Mouse (Mus musculus) layer of hippocampus, postnatal 10 days (tissue): ENCODE results near the gene Hspa1l. TPM values are rescaled to one million over a fixed set of nuclear protein-coding genes. Genes with fewer than 3 reads are reported as not detected.
"Not testable (repeated sequence)": the region's sequence is repeated elsewhere in the genome, so short reads cannot be mapped to it uniquely, and the experiment has no call there.

Experiments
- DNase-seq, 2 experiments: peaks; one replicate each; pipeline ENCODE4 v3.0.0; 2021; ENCODE audit warnings: low spot score in 2 of 2
- total RNA-seq, 2 experiments: library from RNA; stranded (reverse); gene quantifications; 2 replicates each; pipeline ENCODE4 v1.2.3; 2021

The Hspa1l gene
- total RNA-seq, 2 experiments from 2014 or later, result 0.30 to 0.38 TPM

DNA sequence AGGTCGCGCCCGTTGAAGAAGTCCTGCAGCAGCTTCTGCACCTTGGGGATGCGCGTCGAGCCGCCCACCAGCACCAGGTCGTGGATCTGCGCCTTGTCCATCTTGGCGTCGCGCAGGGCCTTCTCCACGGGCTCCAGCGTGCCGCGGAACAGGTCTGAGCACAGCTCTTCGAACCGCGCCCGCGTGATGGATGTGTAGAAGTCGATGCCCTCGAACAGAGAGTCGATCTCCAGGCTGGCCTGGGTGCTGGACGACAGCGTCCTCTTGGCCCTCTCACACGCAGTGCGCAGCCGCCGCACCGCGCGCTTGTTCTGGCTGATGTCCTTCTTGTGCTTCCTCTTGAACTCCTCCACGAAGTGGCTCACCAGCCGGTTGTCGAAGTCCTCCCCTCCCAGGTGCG, 1.7 kb upstream of the Hspa1l start:
- DNase-seq, result not testable (repeated sequence)

DNA sequence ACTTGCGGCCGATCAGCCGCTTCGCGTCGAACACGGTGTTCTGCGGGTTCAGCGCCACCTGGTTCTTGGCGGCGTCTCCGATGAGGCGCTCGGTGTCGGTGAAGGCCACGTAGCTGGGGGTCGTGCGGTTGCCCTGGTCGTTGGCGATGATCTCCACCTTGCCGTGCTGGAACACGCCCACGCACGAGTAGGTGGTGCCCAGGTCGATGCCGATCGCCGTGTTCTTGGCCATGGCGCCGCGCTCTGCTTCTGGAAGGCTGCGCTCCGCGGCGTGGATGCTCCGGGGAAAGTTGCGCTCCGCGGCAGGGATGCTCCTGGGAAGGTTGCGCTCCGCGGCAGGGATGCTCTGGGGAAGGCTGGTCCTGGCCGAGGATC, 822 bp upstream of the Hspa1l start:
- DNase-seq, result not testable (repeated sequence)

DNA sequence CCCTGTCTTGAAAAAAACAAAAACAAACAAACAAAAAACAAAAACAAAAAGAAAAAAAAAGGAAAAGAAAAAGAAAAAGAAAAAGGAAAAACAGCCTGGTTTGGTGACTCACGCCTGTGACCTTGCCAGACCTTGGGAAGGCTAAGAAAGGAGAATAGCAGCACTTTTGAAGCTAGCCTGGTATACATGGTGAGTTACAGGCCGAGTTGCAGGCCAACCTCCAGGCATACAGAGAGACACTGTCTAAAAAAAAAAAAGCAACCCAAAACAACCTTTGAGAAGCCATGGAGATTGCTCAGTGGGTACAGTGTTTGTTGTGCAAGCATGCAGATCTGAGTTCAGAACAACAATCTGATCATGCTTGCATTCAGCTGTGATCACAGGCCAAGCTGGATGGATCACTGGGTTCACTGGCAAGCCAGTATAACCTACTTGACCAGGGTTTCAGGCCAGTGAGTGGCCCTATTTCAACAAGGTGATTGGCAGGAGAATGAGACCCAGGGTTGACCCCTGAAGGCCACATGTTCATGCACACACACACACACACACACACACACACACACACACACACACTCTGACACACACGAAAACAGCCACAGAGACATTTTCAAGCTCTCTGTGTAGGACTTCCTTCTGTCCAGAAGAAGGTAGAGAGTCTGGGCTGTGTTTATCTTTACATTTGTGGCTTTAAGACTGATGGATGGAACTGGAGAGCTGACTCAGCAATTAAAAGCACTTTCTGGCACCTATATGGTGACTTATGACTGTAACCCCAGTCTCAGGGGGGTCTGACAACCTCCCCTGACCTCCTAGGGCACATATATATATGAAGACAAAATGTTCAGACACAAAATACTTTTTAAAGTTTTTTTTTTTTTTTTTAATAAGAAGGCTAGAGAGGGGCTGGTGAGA, 3.3 kb downstream of the Hspa1l start:
- no peak for DNase-seq

DNA sequence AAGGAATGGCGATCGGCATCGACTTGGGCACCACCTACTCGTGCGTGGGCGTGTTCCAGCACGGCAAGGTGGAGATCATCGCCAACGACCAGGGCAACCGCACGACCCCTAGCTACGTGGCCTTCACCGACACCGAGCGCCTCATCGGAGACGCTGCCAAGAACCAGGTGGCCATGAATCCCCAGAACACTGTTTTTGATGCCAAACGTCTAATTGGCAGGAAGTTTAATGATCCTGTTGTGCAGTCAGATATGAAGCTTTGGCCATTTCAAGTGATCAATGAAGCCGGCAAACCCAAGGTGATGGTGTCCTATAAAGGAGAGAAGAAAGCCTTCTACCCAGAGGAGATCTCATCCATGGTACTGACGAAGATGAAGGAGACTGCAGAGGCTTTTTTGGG, 4.5 kb downstream of the Hspa1l start:
- no peak for DNase-seq

DNA sequence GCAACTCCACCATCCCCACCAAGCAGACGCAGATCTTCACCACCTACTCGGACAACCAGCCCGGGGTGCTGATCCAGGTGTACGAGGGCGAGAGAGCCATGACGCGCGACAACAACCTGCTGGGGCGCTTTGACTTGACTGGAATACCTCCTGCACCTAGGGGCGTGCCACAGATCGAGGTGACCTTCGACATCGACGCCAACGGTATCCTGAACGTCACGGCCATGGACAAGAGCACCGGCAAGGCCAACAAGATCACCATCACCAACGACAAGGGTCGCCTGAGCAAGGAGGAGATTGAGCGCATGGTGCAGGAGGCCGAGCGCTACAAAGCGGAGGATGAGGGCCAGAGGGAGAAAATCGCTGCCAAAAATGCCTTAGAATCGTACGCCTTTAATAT, 5.7 kb downstream of the Hspa1l start:
- no peak for DNase-seq

DNA sequence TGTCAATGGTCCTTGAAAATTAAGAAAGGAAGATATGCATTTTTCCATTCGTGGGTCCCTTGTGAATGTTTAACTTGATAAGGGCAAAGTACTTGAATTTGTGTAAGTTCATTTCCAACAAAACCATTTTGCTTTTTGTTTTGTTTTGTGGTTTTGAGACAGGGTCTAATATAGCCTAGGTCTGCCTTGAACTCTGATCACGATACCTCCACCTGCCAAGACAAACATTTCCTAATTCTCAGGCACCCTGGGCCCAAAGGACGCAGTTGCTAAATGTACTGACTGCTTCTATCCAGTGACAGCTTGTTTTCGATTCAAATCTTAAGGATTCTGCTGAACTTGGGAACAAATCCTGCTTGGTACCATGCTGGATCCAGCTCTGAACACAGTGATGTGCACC, 7.1 kb downstream of the Hspa1l start:
- no peak for DNase-seq

DNA sequence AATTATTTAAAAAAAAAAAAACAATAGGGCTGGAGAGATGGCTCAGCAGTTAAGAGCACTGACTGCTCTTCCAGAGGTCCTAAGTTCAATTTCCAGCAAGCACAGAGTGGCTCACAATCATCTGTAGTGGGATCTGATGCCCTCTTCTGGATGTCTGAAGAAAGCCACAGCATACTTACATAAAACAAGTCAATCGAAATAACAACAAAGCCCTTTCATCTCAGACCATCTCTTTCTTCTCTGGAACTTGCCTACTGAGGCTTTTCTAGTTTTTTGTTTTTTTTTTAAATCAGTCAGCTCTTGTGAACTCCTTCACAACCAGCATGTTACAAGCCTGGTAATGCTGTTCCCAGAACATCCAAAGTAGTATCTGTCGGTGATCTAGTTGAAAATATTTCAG, 8.2 kb downstream of the Hspa1l start:
- no peak for DNase-seq

DNA sequence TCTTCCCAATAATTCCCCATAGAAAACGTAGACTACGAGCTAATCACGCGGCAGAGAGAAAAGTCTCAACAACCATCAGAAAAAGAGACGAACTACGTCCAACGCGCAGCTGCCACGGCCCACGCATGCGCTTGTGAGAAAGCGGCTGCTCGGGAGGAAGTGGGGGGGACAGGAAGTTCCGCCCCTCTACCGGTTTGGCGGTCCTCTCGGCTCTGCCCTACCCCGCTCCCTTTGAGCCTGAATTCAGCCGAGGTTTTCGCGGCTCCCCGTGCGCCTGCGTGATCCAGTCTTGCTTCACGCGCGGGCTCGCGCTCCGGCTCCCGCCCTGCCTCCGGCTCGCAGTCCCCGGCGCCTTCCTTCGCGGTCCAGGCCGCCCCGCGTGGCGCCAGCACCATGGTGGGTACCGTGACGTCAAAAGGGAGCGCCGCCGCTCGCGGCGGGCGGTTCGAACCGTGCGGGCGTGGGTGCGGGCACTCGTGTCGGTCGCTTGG, 9.2 kb downstream of the Hspa1l start, which contains the start of gene Lsm2:
TSS of gene Lsm2 (plus strand) at position 173 of the 491 bp plus-strand sequence.
- peak; percentile 91 for DNase-seq

DNA sequence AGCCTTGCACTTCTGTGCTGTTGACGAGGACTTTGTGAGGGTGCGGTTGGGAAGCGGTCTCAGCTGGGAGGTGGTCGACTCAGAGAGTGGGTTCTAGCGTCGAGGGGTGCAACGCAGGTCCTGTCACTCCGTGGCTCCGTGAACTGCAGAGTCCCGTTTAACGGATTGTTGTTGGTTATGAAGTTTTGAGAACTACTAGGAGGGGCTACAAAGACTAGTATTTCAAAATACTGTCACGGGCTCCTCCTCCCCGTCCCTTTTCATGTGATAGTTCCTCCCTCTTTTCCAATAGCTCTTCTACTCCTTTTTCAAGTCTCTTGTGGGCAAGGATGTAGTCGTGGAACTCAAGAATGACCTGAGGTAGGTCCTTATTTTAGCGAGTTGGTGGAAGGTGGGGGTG, 9.8 kb downstream of the Hspa1l start:
- no peak for DNase-seq

DNA sequence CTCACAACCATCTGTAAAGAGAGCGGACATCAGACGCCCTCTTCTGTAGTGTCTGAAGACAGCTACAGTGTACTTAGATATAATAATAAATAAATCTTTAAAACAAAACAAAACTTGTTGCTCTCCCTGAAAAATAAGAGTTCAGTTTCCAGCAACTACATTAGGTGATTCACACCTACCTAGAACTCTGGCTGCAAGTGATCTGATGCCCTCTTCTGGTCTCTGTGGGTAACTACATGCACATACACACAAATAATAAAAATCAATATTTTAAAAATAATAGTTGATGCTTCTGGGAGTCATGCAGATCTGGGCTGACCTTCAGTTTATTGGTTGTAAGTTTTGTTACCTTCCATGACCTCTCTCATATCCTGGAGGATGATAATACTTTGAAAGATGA, 11.7 kb downstream of the Hspa1l start:
- DNase-seq, result no peak

DNA sequence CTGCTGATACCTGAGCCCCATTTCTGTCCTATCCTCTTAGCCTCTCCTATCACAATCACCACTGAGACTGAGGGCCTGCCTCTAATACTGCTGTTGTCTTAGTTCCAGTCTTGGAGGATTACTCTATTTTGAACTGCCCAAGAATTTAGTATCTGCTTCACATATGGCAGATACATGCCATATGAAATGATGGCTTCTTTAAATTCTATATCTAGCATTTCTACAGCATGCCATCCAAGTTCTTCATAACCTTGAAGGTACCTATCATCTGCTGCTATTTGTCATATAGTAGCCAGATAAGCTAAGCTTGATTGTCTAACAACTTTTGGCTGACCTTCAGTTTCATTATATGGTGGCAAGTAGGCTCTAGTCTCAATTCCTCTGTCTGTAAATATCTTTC, 22.2 kb downstream of the Hspa1l start:
- DNase-seq, result no peak

DNA sequence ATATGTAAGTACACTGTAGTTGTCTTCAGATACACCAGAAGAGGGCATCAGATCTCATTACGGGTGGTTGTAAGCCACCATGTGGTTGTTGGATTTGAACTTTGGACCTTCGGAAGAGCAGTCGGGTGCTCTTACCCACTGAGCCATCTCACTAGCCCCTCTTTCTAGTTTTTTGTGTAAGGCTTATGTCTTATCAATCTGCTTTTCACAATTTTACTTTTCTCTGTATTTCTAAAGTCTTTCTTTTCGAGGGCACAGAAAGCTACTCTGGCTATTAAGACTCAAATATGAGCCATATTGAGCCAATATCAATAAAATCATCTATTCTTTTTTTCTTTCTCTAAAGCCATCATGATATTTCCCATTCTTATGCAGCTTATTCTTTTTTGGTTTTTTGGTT, 22.7 kb downstream of the Hspa1l start:
- DNase-seq, result not testable (repeated sequence)

DNA sequence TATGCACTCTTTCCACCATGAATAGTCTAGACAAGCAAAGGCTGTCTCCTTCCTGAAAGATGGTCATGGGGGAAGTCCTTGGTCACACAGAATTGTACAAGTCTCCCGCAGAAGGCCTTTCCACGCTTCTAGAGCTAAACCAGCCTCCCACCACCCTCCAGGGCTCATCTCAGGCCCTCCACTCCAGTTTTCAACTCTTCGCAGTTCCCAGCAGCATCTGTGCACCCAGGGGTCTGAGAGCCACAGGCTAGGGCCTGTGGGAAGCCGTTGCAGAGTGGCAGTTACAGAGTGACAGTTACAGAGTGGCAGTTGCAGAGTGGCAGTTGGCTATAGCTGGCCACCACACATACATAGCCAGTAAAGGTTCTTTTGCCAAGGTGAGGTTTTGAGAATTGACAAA, 23.4 kb downstream of the Hspa1l start:
- not testable (repeated sequence) for DNase-seq

DNA sequence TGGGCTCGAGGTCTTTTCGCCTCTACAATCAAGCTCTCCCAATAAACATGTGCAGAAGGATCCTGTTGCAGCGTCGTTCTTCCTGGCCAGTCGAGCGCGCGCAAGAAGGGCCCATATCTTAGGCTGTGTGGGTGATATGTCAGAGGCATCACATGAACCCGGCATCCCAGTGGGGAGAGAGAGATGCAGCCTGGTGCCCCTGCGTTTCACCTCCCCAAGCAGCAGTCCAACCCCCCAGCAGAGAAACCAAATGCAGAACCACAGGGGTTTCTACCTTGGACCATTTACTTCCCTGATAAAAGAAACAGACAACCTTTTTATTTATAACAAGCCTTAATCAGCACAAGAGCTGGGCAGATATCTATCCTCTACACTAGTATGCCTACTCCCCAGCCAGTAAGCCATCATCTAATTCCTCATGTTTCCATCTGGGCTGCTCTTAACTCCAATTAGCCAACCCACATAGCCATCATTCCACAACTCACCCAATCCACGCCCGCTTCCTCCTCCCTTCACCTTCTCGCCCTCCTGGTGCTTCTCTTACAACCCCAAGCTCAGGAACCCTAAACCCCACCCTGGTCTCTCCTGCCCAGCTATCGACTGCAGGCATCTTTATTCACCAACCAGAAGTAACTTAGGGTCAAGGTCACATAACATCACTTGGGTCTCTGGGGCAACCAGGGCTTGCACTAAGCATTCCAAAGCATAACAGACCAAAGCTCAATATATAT, 24.1 kb downstream of the Hspa1l start:
- DNase-seq, result no peak

DNA sequence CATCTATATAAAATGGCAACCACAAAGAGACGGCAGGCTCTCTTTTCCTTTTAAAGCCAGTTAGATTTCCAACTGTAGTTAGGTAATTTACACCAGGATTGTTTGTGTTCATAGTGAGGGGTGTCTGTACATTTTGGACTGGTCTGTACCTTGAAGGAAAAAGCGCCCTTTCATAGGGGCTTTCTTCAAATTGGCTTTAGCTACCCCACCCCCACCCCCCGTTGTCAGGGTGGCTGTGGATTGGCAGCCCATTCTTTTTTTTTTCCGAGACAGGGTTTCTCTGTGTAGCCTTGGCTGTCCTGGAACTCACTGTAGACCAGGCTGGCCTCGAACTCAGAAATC, 24.6 kb downstream of the Hspa1l start:
- DNase-seq, result no peak

DNA sequence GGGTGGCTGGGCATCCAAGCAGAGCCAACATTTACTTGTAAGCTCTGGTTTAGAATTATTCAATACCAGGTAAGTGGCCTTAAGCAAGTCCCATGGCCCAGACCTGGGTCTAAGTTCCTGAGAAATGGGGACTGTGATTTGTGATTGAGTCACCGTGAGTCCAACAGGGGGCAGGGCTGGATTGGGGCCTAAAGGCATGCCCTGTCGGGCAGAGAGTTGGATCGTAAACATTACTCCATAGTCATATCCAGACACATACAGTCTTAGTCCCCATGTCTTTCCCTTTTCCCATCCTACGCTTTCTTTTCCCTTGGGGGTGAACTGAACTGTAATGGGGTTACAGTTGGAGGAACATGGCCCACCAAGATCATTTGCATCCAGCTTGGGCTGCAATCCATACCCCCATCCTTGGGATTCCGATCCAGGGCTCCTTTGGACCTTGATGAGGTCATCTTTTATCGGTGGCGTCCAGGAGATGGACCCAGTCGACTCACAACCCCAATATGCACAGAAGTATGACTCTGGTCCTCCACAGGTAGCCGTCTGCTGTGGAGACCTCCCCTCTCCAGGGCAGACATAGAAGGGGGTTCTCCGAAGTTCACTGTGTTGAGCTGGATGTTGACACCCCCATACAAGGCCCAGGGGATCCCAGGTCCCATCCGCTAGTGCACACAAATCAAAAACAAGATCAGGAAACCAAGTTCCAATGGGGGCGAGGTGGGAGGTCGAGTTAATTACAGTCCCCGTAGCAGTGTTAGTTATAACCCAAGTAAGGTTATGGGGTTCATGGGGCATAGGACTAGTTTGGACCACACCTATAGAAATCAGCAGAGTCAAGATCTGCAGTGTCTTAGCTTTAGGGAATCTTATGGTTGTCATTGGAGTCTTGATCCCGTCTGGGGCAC, 26.3 kb downstream of the Hspa1l start:
- DNase-seq, result no peak

DNA sequence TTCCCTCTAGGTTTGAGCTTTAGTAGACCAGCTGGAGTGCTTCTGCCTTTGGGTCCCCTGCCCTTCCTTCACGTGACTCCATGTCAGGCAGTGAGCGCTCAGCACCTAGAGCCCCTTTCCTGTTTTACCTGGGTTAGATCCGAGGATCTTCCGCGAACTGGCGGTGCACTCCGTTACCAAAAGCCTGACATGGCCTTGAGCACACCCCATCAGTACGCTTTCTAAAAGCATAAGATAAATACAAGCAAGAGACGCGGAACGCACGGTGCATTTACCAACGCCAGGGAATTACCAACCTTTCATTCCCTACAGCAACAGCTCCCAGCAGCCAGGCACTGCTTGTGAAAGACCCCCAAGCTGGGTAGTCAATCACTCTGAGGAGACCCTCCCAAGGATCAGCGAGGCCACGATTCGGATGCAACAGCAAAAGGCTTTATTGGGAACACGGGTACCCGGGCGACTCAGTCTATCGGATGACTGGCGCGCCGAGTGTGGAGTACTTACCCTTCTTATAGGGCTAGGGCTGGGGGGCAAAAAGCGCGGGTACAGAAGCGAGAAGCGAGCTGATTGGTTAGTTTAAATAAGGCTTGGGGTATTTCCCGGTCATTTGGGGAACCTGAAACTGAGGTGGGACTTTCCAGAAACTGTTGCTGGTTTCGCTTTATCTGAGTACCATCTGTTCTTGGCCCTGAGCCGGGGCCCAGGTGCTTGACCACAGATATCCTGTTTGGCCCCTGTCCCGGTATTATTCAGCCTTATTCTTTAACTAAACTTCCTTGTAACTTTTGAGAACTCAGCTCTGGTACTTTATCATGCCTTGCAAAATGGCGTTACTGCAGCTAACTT, 27.6 kb downstream of the Hspa1l start:
- DNase-seq, result not testable (repeated sequence)

DNA sequence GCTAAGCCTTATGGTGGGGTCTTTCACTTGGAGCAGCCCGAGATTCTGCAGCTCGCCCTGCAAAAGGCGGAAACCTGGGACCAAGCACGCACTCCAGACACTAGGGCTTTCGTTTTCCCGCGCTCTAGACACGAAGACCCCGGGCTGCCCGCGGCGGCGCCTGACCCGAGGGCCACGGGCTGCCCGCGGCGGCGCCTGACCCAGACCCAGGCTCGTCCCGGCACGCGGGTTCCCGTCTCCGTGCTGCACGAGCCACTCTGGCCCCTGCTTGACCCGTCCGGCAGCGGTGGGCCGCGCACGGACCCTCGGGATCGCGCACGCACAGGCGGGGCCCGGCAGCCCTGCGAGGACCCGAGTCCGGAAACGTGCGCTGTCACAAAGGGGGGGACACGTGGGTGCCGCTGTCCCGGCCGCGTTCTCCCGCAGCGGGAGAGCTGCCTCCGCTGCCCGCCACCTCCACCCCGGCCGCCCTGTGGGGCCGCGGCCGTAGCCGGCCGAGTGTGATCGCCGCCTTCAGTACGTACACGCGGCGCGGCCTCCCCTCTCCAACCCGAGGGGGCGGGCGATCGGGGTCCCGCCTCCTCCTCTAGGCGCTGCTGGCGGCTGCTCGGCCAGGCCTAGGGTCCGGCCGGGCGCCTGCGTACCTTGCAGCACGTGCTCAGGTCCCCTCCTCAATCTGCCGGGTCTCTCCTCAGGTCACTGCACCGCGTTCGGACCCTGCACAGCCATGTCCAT, 28.4 kb downstream of the Hspa1l start, which contains the start of gene Vars:
TSS of gene Vars (plus strand) at position 271 of the 735 bp plus-strand sequence.
- DNase-seq, result peak; percentile 82 to 87

DNA sequence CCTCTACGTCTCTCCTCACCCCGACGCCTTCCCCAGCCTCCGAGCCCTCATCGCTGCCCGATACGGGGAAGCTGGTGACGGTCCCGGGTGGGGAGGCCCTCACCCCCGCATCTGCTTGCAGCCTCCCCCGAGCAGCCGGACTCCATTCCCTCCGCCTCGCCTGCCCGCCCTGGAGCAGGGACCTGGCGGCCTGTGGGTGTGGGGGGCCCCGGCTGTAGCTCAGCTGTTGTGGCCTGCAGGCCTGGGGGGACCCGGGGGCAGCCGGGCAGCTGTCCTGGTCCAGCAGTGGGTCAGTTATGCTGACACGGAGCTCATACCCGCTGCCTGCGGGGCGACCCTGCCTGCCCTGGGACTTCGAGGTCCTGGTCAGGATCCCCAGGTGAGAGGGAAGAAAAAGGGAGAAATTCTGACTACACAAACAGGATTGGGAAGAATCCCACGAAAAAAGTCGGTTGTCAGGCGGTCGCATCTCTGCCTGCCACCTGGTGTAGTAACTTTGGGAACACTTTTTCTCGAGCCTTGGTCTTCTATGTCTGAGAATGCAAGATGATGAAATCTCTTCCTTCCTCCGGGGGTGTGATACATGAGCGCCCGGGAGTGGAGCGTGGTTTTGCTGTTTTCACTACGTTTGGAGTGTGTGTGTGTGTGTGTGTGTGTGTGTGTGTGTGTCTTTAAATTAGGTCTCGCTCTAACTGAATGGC, 29.1 kb downstream of the Hspa1l start:
- DNase-seq, result no peak
